Mouse (Mus musculus) hematopoietic stem cell, adult 5-6 weeks (primary cell): Measurements from ENCODE around the gene Wdr47. TPM values are rescaled to one million over a fixed set of nuclear protein-coding genes. Genes with fewer than 3 reads are reported as not detected.
"Not testable (repeated sequence)": the region's sequence is repeated elsewhere in the genome, so short reads cannot be mapped to it uniquely, and the experiment has no call there.

Source experiments
- ATAC-seq, 2 experiments: fragments of 125-278 bp in 1 of 2; replicated peaks in 1 of 2; 2 replicates each; pipeline ENCODE4 v1.8.0; 2016 to 2017; ENCODE audit warnings: inconsistent platforms in 2 of 2, mild to moderate bottlenecking in 2 of 2, moderate number of reproducible peaks in 2 of 2, low read depth in 1 of 2, moderate TSS enrichment in 1 of 2; ENCODE audit not compliant: low FRiP score in 2 of 2, poor library complexity in 2 of 2, severe bottlenecking in 2 of 2, insufficient read depth in 1 of 2, low TSS enrichment in 1 of 2
- total RNA-seq: library from RNA; stranded (forward); fragments of 172-1452, 232-1000 nt; gene quantifications from 2 replicates; pipeline ENCODE4 v1.2.3, GENCODE M21; 2017

The Wdr47 gene
- 8.4 and 11.5 TPM in 2 replicates for total RNA-seq

DNA sequence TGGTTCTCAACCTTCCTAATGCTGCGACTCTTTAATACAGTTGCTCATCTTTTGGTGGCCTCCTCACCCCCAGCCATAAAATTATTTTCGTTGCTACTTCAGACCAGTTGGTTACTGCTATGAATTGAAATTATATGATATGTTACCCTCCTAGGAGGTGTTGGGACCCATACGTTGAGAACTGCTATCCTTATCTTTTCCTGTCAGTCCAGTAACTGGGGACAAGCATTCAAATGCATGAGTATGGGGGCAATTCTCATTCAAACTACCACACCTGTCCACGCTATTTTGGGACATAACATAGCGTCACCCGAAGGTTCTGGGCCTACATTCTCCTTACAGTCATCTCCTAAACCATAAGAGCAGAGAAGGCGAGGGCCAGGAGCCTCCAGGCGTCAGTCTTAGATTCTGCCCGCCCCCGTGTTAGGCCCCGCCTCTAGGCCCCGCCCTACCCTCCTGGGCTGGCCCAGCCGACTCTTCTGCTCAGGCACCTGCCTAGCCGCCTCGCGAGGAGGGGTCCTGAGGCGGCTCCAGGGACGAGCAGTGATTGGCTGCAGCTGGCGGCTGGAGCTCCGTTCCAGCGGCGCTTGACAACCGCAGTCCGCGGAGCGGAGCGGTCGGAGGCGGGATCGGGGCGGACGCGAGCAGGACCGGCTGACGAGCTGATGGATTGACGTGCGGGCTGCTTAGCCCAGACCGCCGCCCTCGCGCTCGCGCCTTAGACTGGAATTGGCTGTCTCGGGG lies at the start of gene Wdr47:
Gene Wdr47, plus strand, starts transcription at position 494 of the 744 bp plus-strand sequence.
- ATAC-seq: peak; percentile 99

DNA sequence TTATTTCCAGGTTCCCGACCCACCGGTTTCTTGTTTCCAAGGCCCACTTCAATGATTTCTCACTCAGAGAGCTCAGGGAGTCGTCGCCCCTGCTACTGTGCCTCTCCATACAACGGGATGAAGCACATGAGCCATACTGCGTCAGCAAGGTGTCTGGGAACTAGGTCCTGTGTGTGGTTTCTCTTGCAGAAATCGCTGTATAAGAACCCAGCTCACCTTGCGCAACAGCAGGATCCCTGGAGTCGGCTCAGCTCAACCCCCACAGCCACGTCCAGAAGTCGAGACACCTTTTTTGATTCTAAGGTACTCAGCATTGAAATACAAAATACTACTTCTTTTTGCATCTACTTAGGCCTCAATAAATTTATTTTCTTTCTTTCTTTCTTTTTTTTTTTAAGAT lies 48.8 kb upstream of the Wdr47 start:
- no peak for ATAC-seq

DNA sequence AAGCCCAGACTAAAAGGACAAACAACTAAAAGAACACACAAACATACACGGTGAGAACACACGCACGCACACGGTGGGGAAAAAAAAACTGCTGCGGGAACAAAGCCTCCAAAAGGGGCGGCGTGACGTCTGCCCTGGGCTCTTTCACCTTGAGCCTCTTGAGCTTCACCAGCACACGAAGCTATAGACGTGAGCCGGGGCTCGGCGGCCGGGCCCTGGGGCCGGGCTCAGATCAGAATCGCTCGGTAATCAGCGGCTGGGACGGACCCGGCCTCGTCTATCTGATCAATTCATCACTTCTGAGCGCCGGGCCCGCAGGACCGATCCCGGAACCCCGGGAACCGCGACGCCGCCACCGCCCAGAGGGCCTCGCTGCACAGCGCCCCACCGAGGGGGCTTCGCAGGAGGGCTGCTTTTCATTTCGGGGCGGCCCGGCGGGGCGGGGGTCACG lies 36.9 kb upstream of the Wdr47 start:
- ATAC-seq: peak; percentile 25 to 52

DNA sequence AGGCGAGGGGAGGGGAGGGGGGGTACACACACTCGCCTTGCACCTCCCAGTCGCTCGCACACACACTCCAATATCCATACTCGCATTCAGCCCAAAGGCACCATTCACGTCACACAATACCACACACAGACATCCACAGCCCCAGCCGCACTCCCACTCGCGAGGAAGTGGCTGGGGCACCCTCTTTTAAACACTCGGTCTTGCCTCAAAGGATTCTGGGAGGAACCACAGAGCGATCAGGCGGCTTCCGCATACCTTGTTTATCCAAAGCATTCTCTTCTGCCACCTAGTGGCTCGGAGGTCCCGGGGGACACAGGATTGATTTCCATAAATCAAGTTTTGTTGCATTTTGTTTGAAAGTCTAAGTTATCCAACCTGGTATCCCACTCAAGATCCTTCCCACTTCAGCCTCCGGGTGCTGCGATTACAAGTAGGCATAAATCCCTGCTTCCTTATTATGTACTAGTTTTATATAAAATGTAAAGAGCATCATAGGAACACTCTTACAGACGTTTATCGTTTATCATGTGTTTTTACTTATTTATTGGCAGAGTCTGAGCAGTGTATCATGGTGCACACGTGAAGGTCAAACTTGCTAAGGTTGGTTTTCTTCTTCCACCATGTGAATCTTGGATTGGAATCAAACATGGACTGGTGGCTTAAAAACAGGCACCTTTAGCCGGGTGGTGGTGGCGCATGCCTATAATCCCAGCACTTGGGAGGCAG lies 36.3 kb upstream of the Wdr47 start:
- peak; percentile 99 for ATAC-seq

DNA sequence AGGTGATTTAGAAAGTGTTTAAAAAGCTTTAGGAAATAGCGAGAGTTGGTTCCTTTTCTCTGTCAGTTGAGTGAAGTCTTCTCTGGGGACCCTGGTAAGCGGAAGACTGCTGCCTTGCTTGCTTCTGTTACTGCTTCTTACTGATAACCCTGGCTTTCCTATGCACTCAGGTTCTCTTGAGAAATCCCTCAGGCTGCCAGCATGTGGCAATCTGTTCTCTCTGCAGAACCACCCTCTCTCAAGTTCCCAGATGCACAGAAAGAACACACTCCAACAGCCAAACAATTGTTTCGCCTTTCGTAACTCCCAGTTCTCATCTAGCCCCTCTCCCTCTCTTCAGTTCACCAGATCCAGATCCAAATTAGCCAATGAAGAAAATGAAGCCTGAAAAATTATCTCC lies 33.2 kb upstream of the Wdr47 start:
- no peak for ATAC-seq

DNA sequence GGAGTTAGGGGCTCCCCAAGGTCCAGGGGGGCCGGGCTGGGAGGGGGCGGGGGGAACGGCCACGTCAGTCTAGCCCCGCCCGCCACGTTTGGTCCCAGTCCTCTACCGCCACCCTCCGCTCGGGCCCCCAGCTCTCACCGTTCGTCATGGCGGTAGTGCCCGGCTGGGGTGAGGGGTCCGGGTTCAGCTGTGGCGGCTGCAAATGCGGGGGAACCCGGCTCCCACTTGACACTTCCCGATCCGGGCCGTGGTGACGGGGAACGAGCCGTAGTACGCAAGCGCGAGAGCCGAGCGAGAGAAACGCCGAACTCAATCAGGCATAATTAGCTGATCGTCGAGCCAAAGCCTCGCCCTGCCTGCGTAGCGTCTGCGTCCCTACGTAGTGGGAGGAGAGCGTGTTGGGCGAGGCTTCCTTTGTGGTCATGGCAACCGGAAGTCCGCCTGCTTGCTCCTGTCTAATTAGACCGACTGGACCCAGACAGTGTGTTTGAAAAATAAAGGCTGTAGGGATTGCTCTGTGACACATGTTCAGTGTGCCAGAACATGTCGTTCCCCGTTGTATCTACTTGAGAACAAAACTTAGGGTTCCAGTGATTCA lies 28.8 kb upstream of the Wdr47 start, which contains the start of gene Tmem167b:
Gene Tmem167b, minus strand, starts transcription at position 334 of the 598 bp plus-strand sequence.
- peak; percentile 94 to 95 for ATAC-seq

DNA sequence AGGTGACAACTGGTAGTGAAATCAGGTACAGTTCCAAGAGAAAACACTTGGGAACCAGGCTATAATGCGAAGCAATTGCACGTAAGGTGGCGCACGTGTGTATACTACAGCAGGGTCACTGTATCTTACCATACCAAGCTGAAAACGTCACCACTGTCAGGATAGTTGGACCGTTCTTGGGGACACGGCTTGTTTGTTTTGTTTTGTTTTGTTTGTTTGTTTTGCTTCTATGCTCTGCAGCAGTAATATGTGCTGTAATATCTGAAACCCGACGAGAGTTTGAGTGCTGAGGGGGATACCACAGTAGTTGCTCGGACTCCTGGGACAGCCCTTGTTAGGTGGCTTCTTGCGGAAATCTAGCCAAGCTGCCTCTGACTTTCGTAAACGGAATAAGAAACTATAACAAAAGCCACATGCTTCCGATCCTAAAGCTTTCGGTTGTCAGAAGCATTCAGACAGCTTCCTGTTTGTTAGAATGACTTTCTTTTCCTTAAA lies 28.3 kb upstream of the Wdr47 start:
- ATAC-seq: peak; percentile 50 to 57

DNA sequence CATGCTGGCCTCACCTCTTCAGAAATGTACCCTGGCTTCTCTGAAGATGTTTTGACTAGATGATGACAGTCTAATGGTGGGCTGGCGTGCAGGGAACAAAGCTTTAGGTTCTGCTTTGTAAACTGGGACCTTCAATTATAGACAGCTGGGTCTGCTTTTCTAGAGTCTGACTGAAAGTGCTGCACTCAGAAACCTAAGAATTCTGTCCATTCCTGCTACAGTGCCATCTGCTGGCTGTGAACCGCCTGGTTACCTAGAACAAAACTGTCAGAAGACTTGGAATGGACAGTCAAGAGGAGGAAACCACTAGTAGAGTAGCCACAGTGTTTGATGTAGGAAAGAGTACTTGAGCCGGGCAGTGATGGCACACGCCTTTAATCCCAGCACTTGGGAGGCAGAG lies 27.8 kb upstream of the Wdr47 start:
- ATAC-seq: peak; percentile 59 to 62

DNA sequence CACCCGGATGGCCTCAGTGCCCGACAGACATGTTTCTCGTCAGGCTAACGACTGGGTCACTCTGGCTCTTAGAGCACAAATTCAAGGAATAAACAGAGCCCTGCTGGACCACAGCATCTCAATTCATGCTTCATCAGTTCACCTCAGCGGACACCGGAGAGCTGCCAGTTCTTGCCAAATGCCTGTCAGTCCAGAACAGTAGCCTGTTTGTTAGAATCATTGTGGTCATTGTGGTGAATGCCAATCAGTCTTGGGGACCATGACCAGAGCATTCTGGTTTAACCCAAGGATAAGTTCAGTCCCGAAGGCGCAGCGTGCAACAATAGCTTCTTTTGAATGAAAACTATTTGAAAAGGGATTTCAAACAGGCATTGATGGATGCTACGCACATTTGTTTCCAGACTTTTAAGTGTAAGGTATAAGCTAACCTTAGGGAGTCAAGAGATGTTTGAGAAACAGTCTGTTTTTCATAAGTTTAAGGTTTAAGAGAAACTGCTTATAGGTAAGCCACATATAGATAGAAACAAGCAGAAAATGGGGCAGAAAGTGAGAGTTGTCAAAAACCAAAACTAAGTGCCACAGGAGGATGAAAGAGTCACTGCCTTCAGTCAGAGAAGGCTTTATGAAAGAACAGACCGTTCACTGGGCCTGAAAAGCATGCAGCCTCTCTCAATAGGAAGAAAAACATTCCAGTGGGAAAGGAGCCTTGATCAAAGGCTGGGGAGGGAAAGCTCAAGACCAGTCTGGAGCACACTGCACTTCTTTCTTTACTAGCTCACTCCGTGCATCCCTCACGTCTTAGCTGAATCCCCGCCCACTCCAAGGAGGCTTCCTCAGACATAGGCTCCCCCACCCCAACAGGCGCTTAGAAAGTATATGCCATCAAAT lies 22.8 kb upstream of the Wdr47 start:
- ATAC-seq: no peak

DNA sequence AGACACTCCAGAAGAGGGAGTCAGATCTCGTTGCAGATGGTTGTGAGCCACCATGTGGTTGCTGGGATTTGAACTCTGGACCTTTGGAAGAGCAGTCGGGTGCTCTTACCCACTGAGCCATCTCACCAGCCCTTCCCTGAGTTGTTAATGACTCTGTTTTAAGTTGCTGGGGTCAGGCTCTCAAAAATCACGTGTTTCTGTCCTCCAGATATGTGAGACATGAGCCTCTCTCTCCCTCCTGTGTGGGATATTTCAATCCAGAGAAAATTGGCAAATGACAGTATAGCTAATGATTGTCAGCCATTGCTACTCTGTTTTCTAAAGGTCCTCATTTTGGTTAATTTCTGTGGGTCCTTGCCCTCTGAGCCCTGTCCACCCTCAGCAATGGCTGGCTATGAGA lies 21.4 kb upstream of the Wdr47 start:
- not testable (repeated sequence) for ATAC-seq

DNA sequence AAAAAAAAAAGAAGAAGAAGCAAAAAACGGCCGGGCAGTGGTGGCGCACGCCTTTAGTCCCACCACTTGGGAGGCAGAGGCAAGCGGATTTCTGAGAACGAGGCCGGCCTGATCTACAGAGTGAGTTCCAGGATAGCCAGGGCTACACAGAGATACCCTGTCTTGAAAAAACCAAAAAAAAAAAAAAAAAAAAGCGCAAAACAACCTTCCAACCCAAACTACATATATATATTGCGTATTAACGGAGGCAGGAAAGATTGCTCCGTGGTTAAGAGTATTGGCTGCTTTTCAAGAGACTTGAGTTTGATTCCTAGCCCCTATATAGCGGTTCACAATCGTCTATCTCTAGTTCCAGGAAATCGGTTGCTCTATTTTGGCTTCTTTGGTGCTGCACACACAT lies 20.3 kb upstream of the Wdr47 start:
- no peak for ATAC-seq

DNA sequence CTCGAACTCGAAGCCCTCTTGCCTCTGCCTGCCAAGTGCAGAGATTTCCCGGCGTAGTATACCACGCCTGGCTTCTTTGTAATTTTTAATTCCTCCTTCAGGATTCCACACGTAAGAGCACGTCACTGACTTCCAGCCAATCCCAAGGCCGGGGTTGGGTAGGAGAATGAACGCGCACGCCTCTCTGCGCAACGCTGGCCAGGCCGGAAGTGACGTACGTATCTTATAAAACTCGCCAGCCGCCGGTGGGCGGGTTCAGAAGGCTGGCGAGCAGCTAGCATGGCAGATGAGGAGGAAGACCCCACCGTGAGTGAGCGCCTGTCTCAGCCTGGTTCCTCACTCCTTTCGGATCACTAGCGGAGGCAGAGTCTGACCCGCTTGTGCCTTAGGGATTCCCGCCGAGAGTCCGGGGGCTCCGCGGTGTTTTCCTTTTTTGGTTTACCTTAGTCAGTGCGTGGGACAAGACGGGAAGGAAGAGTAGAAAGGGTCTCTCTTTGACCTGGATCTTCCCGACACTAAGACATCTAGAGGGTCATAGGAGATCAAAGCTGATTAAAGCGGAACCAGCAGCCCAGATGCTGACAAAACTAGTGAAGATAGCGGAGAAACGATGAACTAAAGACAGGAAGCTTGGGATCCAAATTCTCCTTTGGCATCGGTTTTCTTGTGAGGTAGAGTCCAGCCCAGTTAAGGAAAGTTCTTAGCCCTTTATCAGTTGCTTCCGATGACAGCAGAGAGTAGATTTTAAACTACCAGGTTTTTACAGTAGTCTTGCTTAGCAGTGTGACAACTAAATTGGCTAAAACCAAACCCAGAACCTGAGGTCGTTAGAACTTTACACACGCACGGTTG lies 19.4 kb upstream of the Wdr47 start, which contains the start of gene Taf13:
Gene Taf13, plus strand, starts transcription at position 256 of the 852 bp plus-strand sequence.
- peak; percentile 95 to 97 for ATAC-seq

DNA sequence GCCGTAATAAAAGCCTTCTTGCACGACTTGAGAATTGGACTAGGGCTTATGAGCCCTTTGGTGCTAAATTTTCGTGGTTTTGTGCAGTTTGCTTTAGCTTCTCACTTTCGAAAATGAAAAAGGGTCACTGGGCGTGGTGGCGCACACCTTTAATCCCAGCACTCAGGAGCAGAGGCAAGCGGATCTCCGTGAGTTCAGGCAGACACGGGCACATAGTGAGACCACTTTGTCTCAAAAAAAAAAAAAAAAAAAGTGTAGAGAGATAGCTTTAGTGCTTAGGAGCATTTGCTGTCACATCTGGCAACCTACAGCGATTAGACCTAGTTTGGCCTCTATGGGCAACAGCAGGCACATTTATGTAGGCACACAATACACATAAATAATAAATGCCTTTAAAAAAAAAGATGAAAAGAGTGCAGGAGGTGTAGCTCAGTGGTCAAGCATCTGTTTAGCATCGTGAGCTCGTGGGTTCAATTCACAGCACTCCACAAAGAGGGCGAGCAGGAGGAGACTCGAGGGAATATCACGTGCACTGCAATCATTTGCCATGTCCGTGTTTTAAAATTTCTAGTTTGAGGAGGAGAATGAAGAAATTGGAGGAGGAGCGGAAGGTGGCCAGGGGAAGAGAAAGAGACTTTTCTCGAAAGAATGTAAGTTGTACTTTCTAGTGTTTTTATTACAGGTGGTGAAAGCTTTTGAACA lies 18.6 kb upstream of the Wdr47 start:
- ATAC-seq: 0 out of 4 replicates have a peak, but pooled peaks of 1 of the 2 experiments have one; percentile 1

DNA sequence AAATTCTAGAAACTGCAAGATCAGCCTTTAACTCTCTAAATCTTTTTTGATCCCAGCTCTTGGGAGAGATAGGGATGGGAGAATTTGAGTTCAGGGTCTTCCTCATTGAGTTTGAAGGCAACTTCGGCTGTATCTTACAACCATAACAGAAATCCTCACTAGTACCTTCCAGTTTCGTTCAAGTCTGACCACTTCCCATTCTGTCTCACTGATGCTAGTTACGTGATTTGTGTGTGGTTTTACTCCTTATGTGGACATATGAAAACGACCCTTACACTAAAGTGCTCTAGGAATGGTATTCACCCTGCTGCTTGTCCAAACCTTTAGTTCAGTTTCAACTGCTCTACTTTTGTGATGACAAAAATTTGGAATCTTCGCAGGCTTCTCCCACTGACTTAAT lies 17.1 kb upstream of the Wdr47 start:
- ATAC-seq: no peak

DNA sequence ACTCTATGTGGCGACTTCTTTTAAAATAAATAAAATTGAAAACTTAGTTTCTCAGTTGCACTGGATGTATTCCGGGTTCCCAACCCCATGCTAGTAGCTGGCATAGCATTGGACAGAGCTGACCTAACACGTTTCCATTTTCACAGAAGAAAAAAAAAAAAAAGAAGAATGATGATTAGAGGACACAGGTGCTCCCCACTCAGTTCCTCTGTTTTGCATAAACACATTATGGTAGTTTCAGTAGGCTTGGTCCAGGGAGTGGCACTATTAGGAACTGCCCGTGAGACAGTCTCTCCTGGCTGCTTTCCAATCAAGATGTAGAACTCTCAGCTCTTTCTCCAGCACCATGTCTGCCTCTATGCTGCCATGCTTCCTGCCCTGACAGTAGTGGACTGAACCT lies 6.5 kb upstream of the Wdr47 start:
- no peak for ATAC-seq

DNA sequence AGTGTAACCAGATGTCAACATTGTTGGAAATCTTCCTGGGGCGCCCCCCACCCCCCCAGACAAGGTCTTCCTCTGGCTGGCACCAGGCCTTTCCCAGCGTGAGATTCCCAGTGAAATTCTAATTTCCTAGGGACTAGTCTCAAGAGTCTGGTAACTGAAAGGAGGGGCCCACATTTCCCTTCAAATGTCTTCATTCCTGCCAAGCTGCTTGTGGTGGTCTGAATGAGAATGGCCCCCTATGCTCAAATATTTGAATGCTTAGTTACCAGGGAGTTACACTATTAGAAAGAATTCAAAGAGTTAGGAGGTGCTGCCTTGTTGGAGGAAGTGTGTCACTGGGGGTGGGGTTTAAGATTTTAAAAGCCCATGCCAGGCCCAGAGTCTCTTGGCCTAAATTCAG lies 2.6 kb upstream of the Wdr47 start:
- ATAC-seq: no peak
